Mouse (Mus musculus) lung, adult 2 months (tissue): ENCODE measurements around the gene Gm42674. TPM values are rescaled to one million over a fixed set of nuclear protein-coding genes. Genes with fewer than 3 reads are reported as not detected.

Experiments
- DNase-seq: peaks from one replicate; pipeline ENCODE4 v3.0.0; 2022
- H3K4me1 ChIP-seq: fragments of 200-500 bp; 2 replicates; pipeline ENCODE4 v1.6.1; 2011; ENCODE audit warnings: low read length; ENCODE audit not compliant: control insufficient read depth, insufficient read depth
- H3K4me3 ChIP-seq: fragments of 200-500 bp; replicated peaks from 2 replicates; pipeline ENCODE3; 2011; ENCODE audit warnings: low read depth, mild to moderate bottlenecking, control low read depth, low read length; ENCODE audit errors: extremely low read depth
- CTCF ChIP-seq: fragments of 200-500 bp; IDR thresholded peaks from 2 replicates; pipeline ENCODE4 v1.5.1; 2011; ENCODE audit warnings: mild to moderate bottlenecking, low read length, control low read depth; ENCODE audit not compliant: insufficient read depth
- POLR2A ChIP-seq: fragments of 200-500 bp; IDR thresholded peaks from 2 replicates; pipeline ENCODE4 v1.6.1; 2011; ENCODE audit warnings: low read depth, mild to moderate bottlenecking, control low read depth, low read length, borderline replicate concordance; ENCODE audit errors: extremely low read depth
- WGBS: fragments of 180-500 bp; shearing (Covaris S2); methylation state at CpG from one replicate; pipeline ENCODE4 v1.1.7; 2018; 5-methylcytosine and 5-hydroxymethylcytosine counted together
- polyA plus RNA-seq: library from polyadenylated mRNA; depleted of rRNA; stranded (reverse); fragments of >200 nt; gene quantifications from 2 replicates; pipeline ENCODE4 v1.2.3, GENCODE M21; 2012; rRNA removed

Gm42674 gene
- polyA plus RNA-seq = not detected in 2 replicates

DNA sequence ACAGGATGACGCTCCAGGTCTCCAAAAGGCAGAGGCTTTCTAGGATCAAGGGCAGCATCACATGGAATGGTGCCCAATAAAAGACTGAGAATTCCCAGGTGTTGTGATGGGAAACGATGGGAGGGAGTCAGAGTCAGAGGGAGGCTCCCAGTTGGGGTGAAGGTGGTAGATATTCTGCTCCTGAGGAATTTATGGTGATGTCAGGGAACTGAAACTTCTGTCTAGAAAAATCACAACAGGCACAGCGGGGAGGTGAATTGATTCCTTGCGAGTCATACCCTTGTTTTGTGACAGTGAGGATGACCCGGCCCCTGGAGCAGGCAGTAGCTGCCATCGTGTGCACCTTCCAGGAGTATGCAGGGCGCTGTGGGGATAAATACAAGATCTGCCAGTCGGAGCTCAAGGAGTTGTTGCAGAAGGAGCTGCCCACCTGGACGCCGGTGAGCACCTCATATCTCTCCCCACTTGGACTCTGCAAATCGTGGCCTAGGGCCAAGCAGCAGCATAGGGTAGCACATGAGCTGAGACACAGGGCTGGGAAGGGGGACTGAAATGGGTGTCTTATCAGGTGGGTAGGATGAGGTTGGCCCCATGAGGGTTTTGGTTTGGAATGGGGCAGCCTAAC lies at the start of gene Gm42674:
Gm42674 (plus strand) TSS at position 419 of the 625 bp plus-strand sequence.
- no peak for DNase-seq
- 76% methylated on average over 11 of the region's 11 CpGs for WGBS
- no peak for TF ChIP-seq POLR2A
- TF ChIP-seq CTCF = no peak
- Histone ChIP-seq H3K4me3 (no peak within 1 kb of the TSS), H3K4me1 (peaks cover 2% of the 10 kb centered on the region; the same call in 1 of the 2 replicates)

DNA sequence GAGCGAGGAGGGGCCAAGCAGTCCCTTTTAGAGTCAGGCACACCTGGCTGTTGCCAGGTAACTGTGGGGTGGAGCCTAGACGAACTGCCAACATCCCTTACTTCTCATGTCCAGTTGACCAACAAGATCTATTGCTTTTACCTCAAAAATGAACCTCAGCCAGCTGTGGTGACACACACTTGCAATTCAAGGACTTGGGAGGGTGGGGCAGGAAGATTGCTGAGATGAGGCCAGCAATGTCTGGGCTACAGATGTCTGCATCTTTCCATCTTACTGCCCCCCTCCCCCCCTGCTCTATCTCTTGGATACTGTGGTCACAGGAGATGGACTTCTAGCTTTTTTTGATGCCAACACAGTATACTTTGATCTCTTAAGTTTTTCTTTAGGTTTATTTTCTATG lies 49.5 kb upstream of the Gm42674 start:
- DNase-seq = no peak
- WGBS = 58% methylated on average over 2 of the region's 2 CpGs
- no peak overlapping the region for H3K4me3 ChIP-seq
- H3K4me1 ChIP-seq = no peaks in the 10 kb centered on the region
- no peak for TF ChIP-seq POLR2A
- no peak for TF ChIP-seq CTCF

- no peaks in the 10 kb centered on the region for H3K4me1 ChIP-seq
- 66% methylated on average over 5 of the region's 5 CpGs for WGBS
- no peak for DNase-seq
- TF ChIP-seq CTCF (no peak), POLR2A (no peak)
- no peak overlapping the region for H3K4me3 ChIP-seq
Observed at GRCm38 (mm10) chr3:90555954-90556353, 45.8 kb upstream of the Gm42674 start.

GRCm38 (mm10) chr3:90560008-90560628 lies 41.6 kb upstream of the Gm42674 start, which contains the start of gene S100a3:
TSS of gene S100a3 (plus strand) at chr3:90560578.
- H3K4me1 ChIP-seq = no peaks in the 10 kb centered on the region
- TF ChIP-seq POLR2A (no peak), CTCF (no peak)
- H3K4me3 ChIP-seq = no peak within 1 kb of the TSS
- 87% methylated on average over 6 of the region's 6 CpGs for WGBS
- no peak for DNase-seq

DNA sequence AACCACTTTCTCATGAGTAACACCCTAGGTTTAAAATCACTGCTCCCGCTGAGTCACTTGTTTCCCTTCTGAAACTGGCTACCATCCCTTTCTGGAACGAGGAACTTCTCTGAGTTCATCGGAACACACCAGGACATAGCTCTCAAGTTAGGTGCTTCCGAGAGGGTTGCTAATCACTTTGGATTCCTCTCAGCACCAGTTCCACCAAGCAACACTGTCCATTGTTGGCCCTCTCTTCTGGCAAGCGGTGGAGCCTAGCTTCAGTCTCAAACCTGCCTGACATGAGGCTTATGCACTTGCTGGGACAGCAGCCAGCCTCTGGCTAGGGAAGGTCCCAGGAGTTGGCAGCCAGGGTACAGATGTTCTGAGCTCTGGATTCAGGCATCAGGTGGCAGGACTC lies 27.0 kb upstream of the Gm42674 start:
- no peak for TF ChIP-seq CTCF
- TF ChIP-seq POLR2A = no peak
- DNase-seq = no peak
- H3K4me1 ChIP-seq = no peaks in the 10 kb centered on the region
- H3K4me3 ChIP-seq = no peak overlapping the region
- 77% methylated on average over 5 of the region's 5 CpGs for WGBS

DNA sequence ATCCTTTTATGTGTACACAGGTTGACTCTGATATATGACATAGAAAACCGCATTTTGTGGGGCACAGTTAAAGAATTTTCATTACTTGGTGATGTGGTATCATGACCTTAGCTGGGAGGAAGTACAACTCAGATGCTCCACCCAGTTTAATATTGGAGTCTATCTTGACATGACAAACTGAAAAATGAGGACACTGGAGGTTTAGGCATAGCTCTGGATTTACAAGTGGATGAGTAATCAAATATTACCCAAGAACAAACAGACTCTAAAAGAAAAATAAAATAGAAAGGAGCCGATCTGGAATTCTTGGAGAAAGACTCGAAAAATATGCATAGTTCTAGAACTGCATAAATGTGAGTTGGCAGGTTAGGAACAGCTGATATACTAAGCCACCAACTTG lies 26.4 kb upstream of the Gm42674 start:
- Histone ChIP-seq H3K4me3 (no peak overlapping the region), H3K4me1 (no peaks in the 10 kb centered on the region)
- WGBS = 62% methylated on average over 3 of the region's 3 CpGs
- no peak for DNase-seq
- no peak for TF ChIP-seq CTCF
- TF ChIP-seq POLR2A = no peak

GRCm38 (mm10) chr3:90576351-90577001 lies 25.2 kb upstream of the Gm42674 start:
- WGBS = 61% methylated on average over 10 of the region's 10 CpGs
- TF ChIP-seq CTCF (no peak), POLR2A (no peak)
- Histone ChIP-seq H3K4me3 (no peak overlapping the region), H3K4me1 (no peaks in the 10 kb centered on the region)
- no peak for DNase-seq

DNA sequence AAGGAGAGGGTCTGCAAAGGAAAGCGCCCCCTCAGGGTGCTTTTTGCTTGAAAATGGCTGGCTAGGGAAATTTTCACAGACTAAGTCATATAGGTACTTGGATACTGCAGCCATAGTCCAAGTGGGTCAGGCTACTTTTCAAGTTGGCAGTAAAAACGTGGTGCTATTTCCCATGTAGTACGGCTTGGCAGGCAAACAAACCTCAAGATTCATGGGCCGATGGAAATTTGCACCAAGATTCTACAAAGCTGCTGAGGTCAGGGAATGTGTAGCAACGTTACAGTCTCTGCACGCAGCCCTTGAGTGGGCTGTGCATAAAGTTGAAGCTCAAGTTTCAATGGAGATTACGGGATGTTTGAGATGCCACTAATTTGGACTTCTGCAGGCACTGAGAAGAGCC lies 22.3 kb upstream of the Gm42674 start:
- H3K4me3 ChIP-seq = no peak overlapping the region
- WGBS = 58% methylated on average over 7 of the region's 7 CpGs
- H3K4me1 ChIP-seq = no peaks in the 10 kb centered on the region
- DNase-seq = no peak
- TF ChIP-seq POLR2A (no peak), CTCF (no peak)

DNA sequence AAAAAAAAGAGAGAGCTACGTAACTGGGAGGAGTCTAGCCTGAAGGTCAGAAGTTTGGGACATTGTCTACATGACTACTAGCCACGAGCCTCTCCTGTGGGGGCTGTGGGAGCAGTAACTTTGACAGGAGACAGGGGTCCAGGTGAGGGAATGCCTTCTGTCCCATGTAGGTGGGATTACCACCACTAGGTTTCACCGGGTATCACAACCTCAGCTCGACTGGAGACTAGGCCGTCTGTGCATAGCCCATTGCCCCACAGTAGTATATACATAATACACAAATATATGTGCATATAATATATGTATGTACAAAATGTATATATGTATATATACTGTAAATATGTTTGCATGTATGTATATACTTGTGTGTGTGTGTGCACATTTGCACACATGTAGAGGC lies 20.6 kb upstream of the Gm42674 start:
- 97% methylated on average over 5 of the region's 5 CpGs for WGBS
- no peak for DNase-seq
- no peak for TF ChIP-seq CTCF
- TF ChIP-seq POLR2A = no peak
- Histone ChIP-seq H3K4me3 (no peak overlapping the region), H3K4me1 (peaks cover 1% of the 10 kb centered on the region)
